Mouse (Mus musculus): Measurements from ENCODE around the gene Rbfox1. TPM values are rescaled to one million over a fixed set of nuclear protein-coding genes. Genes with fewer than 3 reads are reported as not detected.

Rbfox1 gene
- polyA plus RNA-seq, 1 experiment, result not detected

GRCm38 (mm10) chr16:6648753-6649152, 763.6 kb downstream of the Rbfox1 start:
- H3K36me3 ChIP-seq (ENCODE audit: control insufficient read depth, insufficient read depth, low read length, poor library complexity, severe bottlenecking), result no peaks in the 10 kb centered on the region
- H3K4me3 ChIP-seq (ENCODE audit: low read depth, low read length), result no peak overlapping the region
- H3K9me3 ChIP-seq (replicated peaks; ENCODE audit: control insufficient read depth, insufficient read depth, low read length, poor library complexity, severe bottlenecking), result no peaks in the 10 kb centered on the region
- no peaks in the 10 kb centered on the region for H3K27me3 ChIP-seq (ENCODE audit: control insufficient read depth, insufficient read depth, low read length, poor library complexity, severe bottlenecking)
- H3K4me1 ChIP-seq (ENCODE audit: control insufficient read depth, insufficient read depth, low read length), result no peaks in the 10 kb centered on the region
- no peak for TF ChIP-seq CTCF (IDR thresholded peaks at IDR 0.05; ENCODE audit: low read depth, low read length)
- no peak for TF ChIP-seq POLR2A (IDR thresholded peaks at IDR 0.05; ENCODE audit: insufficient read depth, low read length)
- no peak for TF ChIP-seq EP300 (IDR thresholded peaks at IDR 0.05; ENCODE audit: insufficient read depth, low read depth, low read length)
- H3K27ac ChIP-seq (ENCODE audit: insufficient read depth, low read length), result no peak overlapping the region
- no peak overlapping the region for H3K9ac ChIP-seq (ENCODE audit: low read depth, poor library complexity, severe bottlenecking)

DNA sequence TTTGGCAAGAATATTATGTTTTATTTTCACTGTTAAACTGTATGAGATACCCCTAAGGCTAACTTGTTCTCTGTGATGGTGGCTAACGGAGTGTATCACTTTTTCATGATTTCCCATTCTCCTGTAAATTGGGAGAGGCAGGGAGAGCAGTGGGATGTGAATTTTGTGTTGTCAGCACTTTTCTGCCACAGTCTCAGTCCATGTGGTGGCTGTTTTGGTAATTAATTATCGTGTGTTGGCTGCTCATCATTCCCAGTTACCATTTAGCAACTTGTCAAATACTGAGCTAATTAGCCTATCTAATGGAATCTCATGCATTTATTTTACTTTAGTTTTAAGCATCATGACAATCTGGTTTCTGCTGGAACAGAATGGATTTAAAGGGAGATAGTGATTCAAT, 773.4 kb downstream of the Rbfox1 start:
- H3K9ac ChIP-seq (ENCODE audit: low read depth, poor library complexity, severe bottlenecking), result no peak overlapping the region

DNA sequence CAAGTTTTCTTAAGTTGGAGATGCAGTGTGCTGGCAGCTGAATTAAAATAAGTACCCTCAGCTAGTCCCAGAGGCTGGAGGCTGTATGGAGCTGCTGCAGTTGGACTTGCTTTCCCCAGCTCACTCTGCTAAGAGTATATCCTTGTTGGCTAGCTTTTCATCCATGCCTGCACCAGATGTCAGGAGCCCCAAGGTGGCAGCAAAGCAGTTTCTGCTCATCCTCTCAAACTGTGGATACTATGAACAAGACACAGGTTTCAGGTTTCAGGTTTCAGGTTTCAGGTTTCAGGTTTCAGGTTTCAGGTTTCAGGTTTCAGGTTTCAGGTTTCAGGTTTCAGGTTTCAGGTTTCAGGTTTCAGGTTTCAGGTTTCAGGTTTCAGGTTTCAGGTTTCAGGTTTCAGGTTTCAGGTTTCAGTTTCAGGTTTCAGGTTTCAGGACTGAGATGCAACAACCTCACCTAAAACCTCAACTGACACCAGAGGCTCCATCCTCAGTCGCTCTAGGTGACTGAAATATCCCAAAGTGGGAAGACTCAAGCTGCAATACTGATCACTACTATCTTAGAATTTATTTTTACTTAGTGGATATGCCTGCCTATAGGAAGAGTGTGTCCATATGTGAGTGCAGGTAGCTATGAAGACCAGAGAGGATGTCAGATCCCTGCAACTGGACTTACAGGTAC, 801.1 kb downstream of the Rbfox1 start:
- TF ChIP-seq CTCF (IDR thresholded peaks at IDR 0.05; ENCODE audit: low read depth, low read length) (peak; percentile 1), POLR2A (IDR thresholded peaks at IDR 0.05; ENCODE audit: insufficient read depth, low read length) (no peak)
- H3K4me1 ChIP-seq (ENCODE audit: control insufficient read depth, insufficient read depth, low read length), result no peaks in the 10 kb centered on the region
- no peaks in the 10 kb centered on the region; the same call in 1 of the 2 replicates for H3K27me3 ChIP-seq (ENCODE audit: control insufficient read depth, insufficient read depth, low read length, poor library complexity, severe bottlenecking)
- H3K4me3 ChIP-seq (ENCODE audit: low read depth, low read length), result no peak overlapping the region
- peaks cover 3% of the 10 kb centered on the region for H3K9me3 ChIP-seq (replicated peaks; ENCODE audit: control insufficient read depth, insufficient read depth, low read length, poor library complexity, severe bottlenecking)
- no peaks in the 10 kb centered on the region for H3K36me3 ChIP-seq (ENCODE audit: control insufficient read depth, insufficient read depth, low read length, poor library complexity, severe bottlenecking)
- no peak overlapping the region for H3K9ac ChIP-seq (ENCODE audit: low read depth, poor library complexity, severe bottlenecking)
- no peak overlapping the region for H3K27ac ChIP-seq (ENCODE audit: insufficient read depth, low read length)

More for the DNA sequence above, 773.4 kb downstream of the Rbfox1 start:
- Histone ChIP-seq H3K4me3 (ENCODE audit: low read depth, low read length) (no peak overlapping the region), H3K9me3 (replicated peaks; ENCODE audit: control insufficient read depth, insufficient read depth, low read length, poor library complexity, severe bottlenecking) (no peaks in the 10 kb centered on the region), H3K27ac (ENCODE audit: insufficient read depth, low read length) (no peak overlapping the region), H3K36me3 (ENCODE audit: control insufficient read depth, insufficient read depth, low read length, poor library complexity, severe bottlenecking) (no peaks in the 10 kb centered on the region), H3K4me1 (ENCODE audit: control insufficient read depth, insufficient read depth, low read length) (no peaks in the 10 kb centered on the region), H3K27me3 (ENCODE audit: control insufficient read depth, insufficient read depth, low read length, poor library complexity, severe bottlenecking) (no peaks in the 10 kb centered on the region)
- TF ChIP-seq POLR2A (IDR thresholded peaks at IDR 0.05; ENCODE audit: insufficient read depth, low read length) (no peak), EP300 (IDR thresholded peaks at IDR 0.05; ENCODE audit: insufficient read depth, low read depth, low read length) (no peak), CTCF (IDR thresholded peaks at IDR 0.05; ENCODE audit: low read depth, low read length) (no peak)

- Histone ChIP-seq H3K36me3 (ENCODE audit: control insufficient read depth, insufficient read depth, low read length, poor library complexity, severe bottlenecking) (no peaks in the 10 kb centered on the region), H3K4me3 (ENCODE audit: low read depth, low read length) (no peak overlapping the region), H3K9ac (ENCODE audit: low read depth, poor library complexity, severe bottlenecking) (no peak overlapping the region), H3K9me3 (replicated peaks; ENCODE audit: control insufficient read depth, insufficient read depth, low read length, poor library complexity, severe bottlenecking) (no peaks in the 10 kb centered on the region), H3K4me1 (ENCODE audit: control insufficient read depth, insufficient read depth, low read length) (no peaks in the 10 kb centered on the region), H3K27ac (ENCODE audit: insufficient read depth, low read length) (no peak overlapping the region), H3K27me3 (ENCODE audit: control insufficient read depth, insufficient read depth, low read length, poor library complexity, severe bottlenecking) (no peaks in the 10 kb centered on the region)
- TF ChIP-seq EP300 (IDR thresholded peaks at IDR 0.05; ENCODE audit: insufficient read depth, low read depth, low read length) (no peak), POLR2A (IDR thresholded peaks at IDR 0.05; ENCODE audit: insufficient read depth, low read length) (no peak), CTCF (IDR thresholded peaks at IDR 0.05; ENCODE audit: low read depth, low read length) (no peak)
Observed at GRCm38 (mm10) chr16:6704847-6705246, 819.7 kb downstream of the Rbfox1 start.

DNA sequence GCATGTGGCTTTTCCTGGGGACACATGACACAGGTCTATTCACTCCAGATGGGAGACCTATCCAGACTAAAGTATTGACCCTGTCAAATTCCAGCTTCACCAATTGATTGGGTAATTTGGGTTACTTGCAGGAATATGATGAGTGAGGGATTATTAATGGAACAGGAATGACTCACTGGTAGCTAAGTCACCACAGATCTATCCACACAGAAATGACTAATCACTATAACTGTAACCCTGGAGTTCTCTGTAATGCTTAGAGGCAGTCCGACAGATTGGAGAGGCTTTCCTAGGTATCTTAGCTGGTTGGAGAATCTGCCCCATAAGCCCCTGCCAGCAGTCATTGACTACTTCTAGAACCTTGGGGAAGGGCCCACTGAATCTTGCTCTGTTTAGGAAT, 827.2 kb downstream of the Rbfox1 start:
- Histone ChIP-seq H3K9ac (ENCODE audit: low read depth, poor library complexity, severe bottlenecking) (no peak overlapping the region), H3K36me3 (ENCODE audit: control insufficient read depth, insufficient read depth, low read length, poor library complexity, severe bottlenecking) (no peaks in the 10 kb centered on the region), H3K27ac (ENCODE audit: insufficient read depth, low read length) (no peak overlapping the region), H3K4me1 (ENCODE audit: control insufficient read depth, insufficient read depth, low read length) (no peaks in the 10 kb centered on the region), H3K27me3 (ENCODE audit: control insufficient read depth, insufficient read depth, low read length, poor library complexity, severe bottlenecking) (no peaks in the 10 kb centered on the region), H3K4me3 (ENCODE audit: low read depth, low read length) (no peak overlapping the region), H3K9me3 (replicated peaks; ENCODE audit: control insufficient read depth, insufficient read depth, low read length, poor library complexity, severe bottlenecking) (no peaks in the 10 kb centered on the region)
- TF ChIP-seq CTCF (IDR thresholded peaks at IDR 0.05; ENCODE audit: low read depth, low read length) (no peak), EP300 (IDR thresholded peaks at IDR 0.05; ENCODE audit: insufficient read depth, low read depth, low read length) (no peak), POLR2A (IDR thresholded peaks at IDR 0.05; ENCODE audit: insufficient read depth, low read length) (no peak)

DNA sequence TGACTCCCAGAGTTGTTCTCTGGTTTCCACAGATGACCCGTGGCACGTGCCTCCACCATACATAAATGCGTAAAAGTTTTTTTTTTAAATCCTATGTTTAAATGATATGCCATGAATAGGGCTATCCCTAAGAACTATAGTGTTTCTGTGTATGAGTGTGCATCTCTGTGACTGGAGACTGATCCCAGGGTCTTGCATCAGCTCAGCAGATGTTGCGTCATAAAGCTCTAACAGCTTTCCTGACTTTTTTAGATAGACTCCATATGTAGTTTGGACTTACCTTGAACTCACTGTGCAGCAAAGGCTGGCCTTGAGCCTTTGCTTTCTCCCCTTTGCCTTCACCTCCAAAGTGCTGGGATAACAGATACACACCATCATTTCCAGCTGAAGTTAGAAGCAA, 830.1 kb downstream of the Rbfox1 start:
- no peaks in the 10 kb centered on the region for H3K27me3 ChIP-seq (ENCODE audit: control insufficient read depth, insufficient read depth, low read length, poor library complexity, severe bottlenecking)
- no peak overlapping the region for H3K27ac ChIP-seq (ENCODE audit: insufficient read depth, low read length)
- no peak for TF ChIP-seq CTCF (IDR thresholded peaks at IDR 0.05; ENCODE audit: low read depth, low read length)
- no peak overlapping the region for H3K4me3 ChIP-seq (ENCODE audit: low read depth, low read length)
- no peak overlapping the region for H3K9ac ChIP-seq (ENCODE audit: low read depth, poor library complexity, severe bottlenecking)
- no peaks in the 10 kb centered on the region for H3K4me1 ChIP-seq (ENCODE audit: control insufficient read depth, insufficient read depth, low read length)
- no peaks in the 10 kb centered on the region for H3K36me3 ChIP-seq (ENCODE audit: control insufficient read depth, insufficient read depth, low read length, poor library complexity, severe bottlenecking)
- H3K9me3 ChIP-seq (replicated peaks; ENCODE audit: control insufficient read depth, insufficient read depth, low read length, poor library complexity, severe bottlenecking), result no peaks in the 10 kb centered on the region
